Mouse (Mus musculus) ES-Bruce4 (cell line): ENCODE measurements around the gene Wfikkn1. TPM values are rescaled to one million over a fixed set of nuclear protein-coding genes. Genes with fewer than 3 reads are reported as not detected.

ENCODE experiments used
- H3K27ac ChIP-seq: 2 replicates; pipeline ENCODE4 v1.5.1; 2012; ENCODE audit warnings: low read length, inconsistent platforms; ENCODE audit not compliant: insufficient read depth
- H3K27me3 ChIP-seq: 2 replicates; pipeline ENCODE4 v1.6.1; 2012; ENCODE audit warnings: mild to moderate bottlenecking, low read length, inconsistent platforms; ENCODE audit not compliant: control insufficient read depth, poor library complexity, insufficient read depth, severe bottlenecking
- H3K36me3 ChIP-seq: 2 replicates; pipeline ENCODE4 v1.6.1; 2012; ENCODE audit warnings: inconsistent platforms, mild to moderate bottlenecking, low read length, moderate library complexity; ENCODE audit not compliant: control insufficient read depth, poor library complexity, insufficient read depth, severe bottlenecking
- H3K4me1 ChIP-seq: one replicate; pipeline ENCODE4 v1.8.1; 2011; ENCODE audit warnings: low read length; ENCODE audit not compliant: control insufficient read depth, insufficient read depth
- H3K4me3 ChIP-seq: 2 replicates; pipeline ENCODE4 v1.5.1; 2011; ENCODE audit warnings: low read depth, mild to moderate bottlenecking, low read length
- H3K9ac ChIP-seq: 2 replicates; pipeline ENCODE4 v1.6.1; 2012; ENCODE audit warnings: low read depth, mild to moderate bottlenecking, inconsistent platforms; ENCODE audit not compliant: poor library complexity, severe bottlenecking
- H3K9me3 ChIP-seq: replicated peaks from 2 replicates; pipeline ENCODE4 v1.6.1; 2012; ENCODE audit warnings: mild to moderate bottlenecking, low read length, inconsistent platforms; ENCODE audit not compliant: control insufficient read depth, poor library complexity, insufficient read depth, severe bottlenecking
- CTCF ChIP-seq: IDR thresholded peaks from one replicate; pipeline ENCODE4 v1.8.1; 2011; ENCODE audit warnings: low read depth, low read length
- EP300 ChIP-seq: IDR thresholded peaks from 2 replicates; pipeline ENCODE4 v1.6.1; 2011; ENCODE audit warnings: low read depth, low read length; ENCODE audit not compliant: insufficient read depth
- POLR2A ChIP-seq: IDR thresholded peaks from one replicate; pipeline ENCODE4 v1.8.1; 2011; ENCODE audit warnings: low read length; ENCODE audit not compliant: insufficient read depth
- polyA plus RNA-seq: library from polyadenylated mRNA; stranded (reverse); fragments of >200 nt; gene quantifications from 2 replicates; pipeline ENCODE4 v1.2.4, GENCODE M21; 2011; ENCODE audit warnings: low read depth; ENCODE audit not compliant: missing spikeins, insufficient read depth, insufficient read length

The Wfikkn1 gene
- polyA plus RNA-seq: 0.37 and 0.69 TPM in 2 replicates

GRCm38 (mm10) chr17:25880196-25880910 lies at the start of gene Wfikkn1:
TSS of gene Wfikkn1 (minus strand) at chr17:25880858.
- no peaks in the 10 kb centered on the region for H3K9me3 ChIP-seq
- H3K27ac ChIP-seq: peak within 1 kb of the TSS; percentile 25
- TF ChIP-seq CTCF: no peak
- TF ChIP-seq EP300: no peak
- no peaks in the 10 kb centered on the region for H3K27me3 ChIP-seq
- H3K4me1 ChIP-seq: peaks cover 11% of the 10 kb centered on the region
- H3K36me3 ChIP-seq: peaks cover 5% of the 10 kb centered on the region; the same call in 1 of the 2 replicates
- no peak within 1 kb of the TSS for H3K4me3 ChIP-seq
- H3K9ac ChIP-seq: no peak within 1 kb of the TSS

GRCm38 (mm10) chr17:25925348-25925747 lies 44.7 kb upstream of the Wfikkn1 start:
- TF ChIP-seq CTCF: no peak
- TF ChIP-seq EP300: no peak
- TF ChIP-seq POLR2A: no peak

GRCm38 (mm10) chr17:25922120-25922519 lies 41.5 kb upstream of the Wfikkn1 start:
- no peak for TF ChIP-seq POLR2A
- Histone ChIP-seq H3K9me3 (no peaks in the 10 kb centered on the region), H3K27ac (no peak overlapping the region), H3K4me3 (no peak overlapping the region), H3K27me3 (no peaks in the 10 kb centered on the region), H3K36me3 (no peaks in the 10 kb centered on the region; the same call in 1 of the 2 replicates), H3K9ac (no peak overlapping the region), H3K4me1 (no peaks in the 10 kb centered on the region)

More at GRCm38 (mm10) chr17:25925348-25925747, 44.7 kb upstream of the Wfikkn1 start:
- H3K27me3 ChIP-seq: no peaks in the 10 kb centered on the region
- no peaks in the 10 kb centered on the region for H3K9me3 ChIP-seq
- no peak overlapping the region for H3K4me3 ChIP-seq
- no peak overlapping the region for H3K27ac ChIP-seq
- peaks cover 7% of the 10 kb centered on the region for H3K36me3 ChIP-seq
- no peak overlapping the region for H3K9ac ChIP-seq
- no peaks in the 10 kb centered on the region for H3K4me1 ChIP-seq

- Histone ChIP-seq H3K9ac (peak overlapping the region; percentile 73), H3K9me3 (no peaks in the 10 kb centered on the region), H3K36me3 (no peaks in the 10 kb centered on the region), H3K27ac (peak overlapping the region; percentile 39), H3K4me1 (no peaks in the 10 kb centered on the region), H3K4me3 (peak overlapping the region; percentile 74), H3K27me3 (no peaks in the 10 kb centered on the region)
- TF ChIP-seq CTCF (no peak), POLR2A (peak; percentile 79), EP300 (no peak)
Observed at GRCm38 (mm10) chr17:25919786-25920642, 39.4 kb upstream of the Wfikkn1 start.

GRCm38 (mm10) chr17:25919144-25919785 lies 38.6 kb upstream of the Wfikkn1 start, which contains the start of gene Rab40c:
TSS of gene Rab40c (minus strand) at chr17:25919727.
- peak within 1 kb of the TSS; percentile 97 for H3K4me3 ChIP-seq
- TF ChIP-seq EP300 (no peak), POLR2A (no peak), CTCF (no peak)
- peak within 1 kb of the TSS; percentile 73 for H3K9ac ChIP-seq
- no peaks in the 10 kb centered on the region for H3K9me3 ChIP-seq
- H3K27me3 ChIP-seq: no peaks in the 10 kb centered on the region
- H3K27ac ChIP-seq: peak within 1 kb of the TSS; percentile 39
- no peaks in the 10 kb centered on the region for H3K4me1 ChIP-seq
- H3K36me3 ChIP-seq: no peaks in the 10 kb centered on the region
